Mouse (Mus musculus): ENCODE data around the gene Gm6657. TPM values are rescaled to one million over a fixed set of nuclear protein-coding genes. Genes with fewer than 3 reads are reported as not detected.

The Gm6657 gene
- polyA plus RNA-seq, 1 experiment from 2014 or later, result not detected

DNA sequence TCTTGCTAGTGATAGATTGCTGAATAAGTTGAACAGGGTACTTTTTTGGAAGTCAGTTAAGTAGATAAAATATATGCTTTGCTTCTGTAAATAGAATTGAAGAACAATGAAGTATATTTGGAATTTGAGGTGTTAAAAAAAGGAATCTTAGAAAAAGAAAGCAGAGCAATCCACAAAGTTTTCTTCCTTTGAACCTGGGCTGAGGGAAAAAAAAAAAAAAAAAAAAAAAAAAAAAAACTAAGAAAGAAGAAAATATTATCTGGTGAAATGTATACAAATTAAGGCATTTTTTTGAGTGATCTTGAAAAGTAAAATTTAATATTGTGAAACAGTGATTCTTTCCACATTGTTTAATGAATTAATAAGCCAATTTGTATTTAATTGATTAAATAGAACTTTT is 38.5 kb downstream of the Gm6657 start:
- no peak for ATAC-seq (ENCODE audit: low FRiP score, low TSS enrichment)
- no peak overlapping the region for H3K4me3 ChIP-seq (replicated peaks; ENCODE audit: low read depth, low read length)
- no peaks in the 10 kb centered on the region for H3K36me3 ChIP-seq (ENCODE audit: control insufficient read depth, insufficient read depth, low read length)
- no peaks in the 10 kb centered on the region for H3K9me3 ChIP-seq (ENCODE audit: control insufficient read depth, low read length)
- H3K4me1 ChIP-seq (ENCODE audit: control insufficient read depth, insufficient read depth, low read length), result peaks cover 12% of the 10 kb centered on the region
- no peak for DNase-seq
- no peak overlapping the region for H3K27ac ChIP-seq (replicated peaks; ENCODE audit: low read depth, low read length)
- H3K9ac ChIP-seq (replicated peaks; ENCODE audit: low read length), result no peak overlapping the region
- H3K4me2 ChIP-seq (ENCODE audit: low read length), result no peak overlapping the region
- no peaks in the 10 kb centered on the region for H3K27me3 ChIP-seq (ENCODE audit: control insufficient read depth, insufficient read depth, low read length)

DNA sequence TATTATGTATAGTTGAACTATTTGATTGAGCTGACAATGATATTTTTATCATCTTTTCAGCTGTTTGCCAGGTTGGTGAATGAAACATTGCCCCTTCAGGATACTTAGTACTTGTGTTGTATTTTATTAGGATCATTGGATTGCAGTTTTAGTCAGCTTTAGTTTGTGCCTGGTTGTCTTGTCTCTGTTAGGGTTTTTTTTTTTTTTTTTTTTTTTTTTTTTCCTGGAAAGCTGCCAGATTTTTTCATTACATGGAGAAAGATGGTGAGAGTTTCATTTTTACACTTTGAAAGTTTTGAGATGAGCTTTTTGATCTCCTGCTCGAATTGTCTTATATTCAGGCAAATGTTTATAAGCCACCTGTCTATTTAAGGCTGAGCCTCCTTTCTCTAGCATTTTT is 54.3 kb downstream of the Gm6657 start:
- no peak overlapping the region for H3K27ac ChIP-seq (replicated peaks; ENCODE audit: low read depth, low read length)
- H3K4me2 ChIP-seq (ENCODE audit: low read length), result no peak overlapping the region
- H3K27me3 ChIP-seq (ENCODE audit: control insufficient read depth, insufficient read depth, low read length), result no peaks in the 10 kb centered on the region
- WGBS, result 70% methylated on average over 1 of the region's 1 CpGs
- no peak overlapping the region for H3K9ac ChIP-seq (replicated peaks; ENCODE audit: low read length)
- no peak overlapping the region for H3K4me3 ChIP-seq (replicated peaks; ENCODE audit: low read depth, low read length)
- H3K4me1 ChIP-seq (ENCODE audit: control insufficient read depth, insufficient read depth, low read length), result no peaks in the 10 kb centered on the region
- DNase-seq (no peak), ATAC-seq (ENCODE audit: low FRiP score, low TSS enrichment) (no peak)
- no peaks in the 10 kb centered on the region for H3K9me3 ChIP-seq (ENCODE audit: control insufficient read depth, low read length)
- no peaks in the 10 kb centered on the region for H3K36me3 ChIP-seq (ENCODE audit: control insufficient read depth, insufficient read depth, low read length)

DNA sequence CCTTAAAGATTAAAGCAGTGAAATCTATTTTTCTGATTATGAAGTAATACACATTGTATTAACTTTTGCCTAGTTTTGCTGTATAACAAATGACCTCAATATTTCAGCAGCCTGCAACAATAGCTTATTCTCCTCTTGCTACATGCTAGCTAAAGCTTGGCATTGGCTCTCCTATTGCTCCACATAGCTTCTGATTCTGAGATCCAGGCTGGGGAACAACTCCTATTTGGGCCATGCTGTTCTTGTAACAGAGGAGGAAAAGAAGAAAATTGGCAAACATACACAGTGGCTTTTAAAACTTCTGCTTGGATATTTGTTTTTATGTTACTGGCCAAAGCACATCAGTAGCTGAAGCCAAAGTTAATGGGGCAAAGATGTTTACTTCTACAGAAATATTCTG is 55.1 kb downstream of the Gm6657 start:
- Histone ChIP-seq H3K9ac (replicated peaks; ENCODE audit: low read length) (no peak overlapping the region), H3K4me3 (replicated peaks; ENCODE audit: low read depth, low read length) (no peak overlapping the region), H3K36me3 (ENCODE audit: control insufficient read depth, insufficient read depth, low read length) (no peaks in the 10 kb centered on the region), H3K27me3 (ENCODE audit: control insufficient read depth, insufficient read depth, low read length) (no peaks in the 10 kb centered on the region), H3K27ac (replicated peaks; ENCODE audit: low read depth, low read length) (no peak overlapping the region), H3K4me2 (ENCODE audit: low read length) (no peak overlapping the region), H3K9me3 (ENCODE audit: control insufficient read depth, low read length) (no peaks in the 10 kb centered on the region), H3K4me1 (ENCODE audit: control insufficient read depth, insufficient read depth, low read length) (no peaks in the 10 kb centered on the region)
- DNase-seq (no peak), ATAC-seq (ENCODE audit: low FRiP score, low TSS enrichment) (no peak)

Other genes starting within 250 kb of the Gm6657 start
- 58.4 and 67.3 TPM in 2 replicates for gene Gphn, start 32.1 kb downstream of the Gm6657 start, polyA plus RNA-seq (2014; fragmentation: Nextera tagmentation; extraction: Ambion mirVana)

Measured in midbrain, embryonic 14.5 days (tissue).